Mouse (Mus musculus) lung, embryonic 15.5 days (tissue): ENCODE results near the gene Fam83e. TPM values are rescaled to one million over a fixed set of nuclear protein-coding genes. Genes with fewer than 3 reads are reported as not detected.
A peak's percentile ranks its signal among the peaks of the same experiment; 100 is the strongest.

Source experiments
- ATAC-seq: fragments of 200-750 bp; cut with Nextera tagmentation; 2 replicates; pipeline ENCODE4 v1.8.0; 2017; ENCODE audit warnings: moderate number of reproducible peaks, borderline replicate concordance; ENCODE audit not compliant: low FRiP score, low TSS enrichment; ENCODE audit errors: extremely low read depth
- H3K27ac ChIP-seq: fragments of 300-500 bp; sonication (generic); 2 replicates; pipeline ENCODE4 v1.5.1; 2015; ENCODE audit warnings: moderate library complexity, mild to moderate bottlenecking, inconsistent platforms
- H3K27me3 ChIP-seq: fragments of 300-500 bp; sonication (generic); 2 replicates; pipeline ENCODE4 v1.6.1; 2015; ENCODE audit warnings: inconsistent platforms
- H3K36me3 ChIP-seq: fragments of 300-500 bp; sonication (generic); 2 replicates; pipeline ENCODE4 v1.6.1; 2015; ENCODE audit warnings: inconsistent platforms
- H3K4me1 ChIP-seq: fragments of 300-500 bp; sonication (generic); 2 replicates; pipeline ENCODE4 v1.6.1; 2015; ENCODE audit warnings: inconsistent platforms
- H3K4me2 ChIP-seq: fragments of 300-500 bp; sonication (generic); 2 replicates; pipeline ENCODE4 v1.6.1; 2015; ENCODE audit warnings: inconsistent platforms, mild to moderate bottlenecking, moderate library complexity
- H3K4me3 ChIP-seq: fragments of 300-500 bp; sonication (generic); 2 replicates; pipeline ENCODE4 v1.5.1; 2015; ENCODE audit warnings: mild to moderate bottlenecking, inconsistent platforms
- H3K9ac ChIP-seq: fragments of 300-500 bp; sonication (generic); 2 replicates; pipeline ENCODE4 v1.6.1; 2015; ENCODE audit warnings: inconsistent platforms
- H3K9me3 ChIP-seq: fragments of 300-500 bp; sonication (generic); 2 replicates; pipeline ENCODE4 v1.6.1; 2016; ENCODE audit warnings: inconsistent platforms
- WGBS: fragments of 180-500 bp; shearing (Covaris S2); methylation state at CpG from one replicate; pipeline ENCODE4 v1.1.7; 2015; 5-methylcytosine and 5-hydroxymethylcytosine counted together
- polyA plus RNA-seq: library from polyadenylated mRNA; unstranded; fragments of >200 nt; fragmentation: Nextera tagmentation; extraction: Ambion mirVana; gene quantifications from 2 replicates; pipeline ENCODE4 v1.2.1, GENCODE M21; 2015

The Fam83e gene
- polyA plus RNA-seq, 1 experiment from 2014 or later: 1.5 TPM

DNA sequence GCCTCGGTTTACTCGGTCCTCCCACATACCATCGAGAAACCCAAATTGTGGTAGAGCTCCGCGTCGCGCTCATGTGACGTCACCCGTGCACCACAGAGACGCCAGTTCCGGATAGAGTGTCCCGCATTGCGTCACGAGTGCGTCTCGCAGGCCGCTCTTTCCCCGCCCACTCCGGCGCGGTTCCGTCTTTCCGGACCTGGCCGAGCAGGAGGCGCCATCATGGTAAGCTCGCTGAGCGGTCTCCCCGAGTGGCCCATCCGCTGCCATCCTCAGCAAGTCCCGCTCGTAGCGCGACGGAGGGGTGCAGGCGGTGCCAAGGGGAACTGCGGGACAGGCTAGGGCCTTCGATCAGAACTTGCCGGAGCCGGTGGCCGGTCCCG, 3.1 kb upstream of the Fam83e start, which contains the start of gene Sphk2:
Sphk2 (minus strand) TSS at position 85 of the 380 bp plus-strand sequence.
- H3K4me3 ChIP-seq: peak within 1 kb of the TSS; percentile 86
- no peaks in the 10 kb centered on the region for H3K9me3 ChIP-seq
- under 1% methylated on average over 41 of the region's 41 CpGs for WGBS
- peak within 1 kb of the TSS; percentile 88 for H3K27ac ChIP-seq
- peaks cover 60% of the 10 kb centered on the region for H3K4me1 ChIP-seq
- no peaks in the 10 kb centered on the region for H3K27me3 ChIP-seq
- peaks cover 44% of the 10 kb centered on the region for H3K36me3 ChIP-seq
- H3K4me2 ChIP-seq: peak within 1 kb of the TSS; percentile 86
- ATAC-seq: peak; percentile 70
- peak within 1 kb of the TSS; percentile 97 for H3K9ac ChIP-seq

DNA sequence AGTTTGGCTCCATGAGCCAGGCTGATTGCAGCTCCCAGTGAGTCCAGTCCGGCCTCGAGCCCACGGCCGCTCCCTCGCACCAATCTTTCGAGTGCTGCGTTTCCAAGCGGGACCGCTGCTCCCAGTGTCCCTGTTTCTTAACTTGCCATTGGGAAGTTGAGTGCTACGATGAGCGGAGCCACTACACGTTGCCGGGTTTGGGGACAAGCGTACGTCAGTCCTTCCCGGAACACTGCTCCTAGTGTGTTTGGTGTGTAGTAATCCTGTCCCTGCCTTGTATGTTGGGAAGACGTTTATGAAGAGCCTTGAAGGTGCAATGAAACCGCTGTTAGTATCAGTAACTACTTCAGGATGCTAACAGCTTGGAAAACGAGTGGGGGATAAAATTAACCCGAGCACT, 2.7 kb upstream of the Fam83e start:
- H3K4me1 ChIP-seq: peaks cover 55% of the 10 kb centered on the region
- ATAC-seq: no peak
- WGBS: under 1% methylated on average over 20 of the region's 20 CpGs
- H3K27me3 ChIP-seq: no peaks in the 10 kb centered on the region
- peak overlapping the region; percentile 97 for H3K9ac ChIP-seq
- peak overlapping the region; percentile 88 for H3K27ac ChIP-seq
- no peaks in the 10 kb centered on the region for H3K9me3 ChIP-seq
- peak overlapping the region; percentile 86 for H3K4me3 ChIP-seq
- peak overlapping the region; percentile 82 for H3K4me2 ChIP-seq
- H3K36me3 ChIP-seq: peaks cover 44% of the 10 kb centered on the region

GRCm38 (mm10) chr7:45719180-45719579, 1.8 kb upstream of the Fam83e start:
- H3K9me3 ChIP-seq: no peaks in the 10 kb centered on the region
- no peak for ATAC-seq
- H3K4me3 ChIP-seq: peak overlapping the region; percentile 86
- peak overlapping the region; percentile 97 for H3K9ac ChIP-seq
- H3K36me3 ChIP-seq: peaks cover 49% of the 10 kb centered on the region
- H3K4me2 ChIP-seq: peak overlapping the region; percentile 82
- no peaks in the 10 kb centered on the region for H3K27me3 ChIP-seq
- H3K4me1 ChIP-seq: peaks cover 49% of the 10 kb centered on the region
- 0 out of 2 replicates have a peak overlapping the region, but pooled peaks have one; percentile 37 for H3K27ac ChIP-seq
- WGBS: 67% methylated on average over 10 of the region's 10 CpGs

DNA sequence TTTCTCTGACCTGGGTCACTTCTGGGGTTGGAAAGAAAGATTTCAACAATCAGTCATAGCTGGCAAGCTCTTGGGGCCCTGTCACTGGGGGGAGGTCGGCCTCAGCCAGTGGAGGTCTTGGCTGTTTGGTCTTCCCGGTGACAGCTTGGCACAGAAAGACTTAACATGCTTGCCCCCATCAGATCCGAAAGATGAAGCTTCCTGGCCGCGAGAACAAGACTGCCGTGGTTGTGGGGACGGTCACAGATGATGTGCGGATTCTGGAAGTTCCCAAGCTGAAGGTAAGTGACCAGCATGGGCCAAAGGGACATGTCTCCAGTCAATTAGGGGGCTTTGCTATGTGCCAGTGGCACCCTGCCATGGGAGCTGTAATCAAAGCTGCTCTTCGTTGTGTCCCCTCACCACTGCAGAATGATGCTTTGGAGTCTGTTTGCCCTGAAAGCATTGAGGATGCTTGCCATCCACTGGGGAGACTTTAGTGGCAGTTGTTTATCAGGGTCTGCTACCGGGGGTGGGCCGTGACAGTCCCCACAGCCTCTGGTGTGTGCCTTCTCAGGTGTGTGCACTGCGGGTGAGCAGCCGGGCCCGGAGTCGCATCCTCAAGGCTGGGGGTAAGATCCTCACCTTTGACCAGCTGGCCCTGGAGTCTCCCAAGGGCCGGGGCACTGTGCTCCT, 1.1 kb upstream of the Fam83e start:
- H3K4me2 ChIP-seq: peak overlapping the region; percentile 82
- peak overlapping the region; percentile 86; the same call in 1 of the 2 replicates for H3K4me3 ChIP-seq
- peaks cover 56% of the 10 kb centered on the region for H3K36me3 ChIP-seq
- no peak for ATAC-seq
- H3K4me1 ChIP-seq: peaks cover 43% of the 10 kb centered on the region
- WGBS: 79% methylated on average over 16 of the region's 16 CpGs
- H3K27ac ChIP-seq: no peak overlapping the region
- H3K9me3 ChIP-seq: no peaks in the 10 kb centered on the region
- H3K9ac ChIP-seq: peak overlapping the region; percentile 97
- no peaks in the 10 kb centered on the region for H3K27me3 ChIP-seq

- WGBS: 68% methylated on average over 7 of the region's 7 CpGs
- Histone ChIP-seq H3K27me3 (no peaks in the 10 kb centered on the region), H3K4me3 (no peak overlapping the region), H3K9me3 (no peaks in the 10 kb centered on the region), H3K4me1 (peaks cover 34% of the 10 kb centered on the region), H3K9ac (no peak overlapping the region), H3K36me3 (peaks cover 68% of the 10 kb centered on the region), H3K4me2 (no peak overlapping the region), H3K27ac (no peak overlapping the region)
- ATAC-seq: no peak
Observed at GRCm38 (mm10) chr7:45721234-45721571, 191 bp downstream of the Fam83e start.

GRCm38 (mm10) chr7:45721642-45722347, 783 bp downstream of the Fam83e start:
- Histone ChIP-seq H3K9ac (no peak overlapping the region), H3K9me3 (no peaks in the 10 kb centered on the region), H3K36me3 (peaks cover 73% of the 10 kb centered on the region), H3K27ac (no peak overlapping the region), H3K4me1 (peaks cover 28% of the 10 kb centered on the region), H3K4me2 (no peak overlapping the region), H3K27me3 (no peaks in the 10 kb centered on the region), H3K4me3 (no peak overlapping the region)
- 57% methylated on average over 13 of the region's 13 CpGs for WGBS
- no peak for ATAC-seq

- no peak overlapping the region for H3K9ac ChIP-seq
- H3K4me2 ChIP-seq: no peak overlapping the region
- H3K27me3 ChIP-seq: no peaks in the 10 kb centered on the region
- 73% methylated on average over 13 of the region's 13 CpGs for WGBS
- peaks cover 76% of the 10 kb centered on the region for H3K36me3 ChIP-seq
- no peaks in the 10 kb centered on the region for H3K9me3 ChIP-seq
- H3K4me3 ChIP-seq: no peak overlapping the region
- H3K4me1 ChIP-seq: peaks cover 24% of the 10 kb centered on the region
- no peak for ATAC-seq
- H3K27ac ChIP-seq: no peak overlapping the region
Observed at GRCm38 (mm10) chr7:45722348-45722713, 1.3 kb downstream of the Fam83e start.

DNA sequence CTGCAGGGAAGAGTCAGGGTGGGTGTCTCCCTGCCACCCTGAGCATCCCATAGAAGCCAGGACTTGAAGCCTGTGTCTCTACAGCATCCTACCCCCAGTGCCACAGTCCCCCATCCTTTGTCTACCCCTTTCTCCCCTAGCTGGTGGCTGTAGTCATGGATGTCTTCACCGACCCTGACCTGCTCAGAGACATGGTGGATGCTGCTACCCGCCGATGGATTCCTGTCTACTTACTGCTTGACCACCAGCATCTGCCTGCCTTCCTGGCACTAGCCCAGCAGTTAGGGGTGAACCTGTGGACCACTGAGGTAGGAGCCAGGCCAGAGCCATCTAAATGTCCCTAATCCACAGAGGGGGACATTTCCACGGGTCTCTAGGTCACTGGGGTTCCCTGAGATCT, 2.3 kb downstream of the Fam83e start:
- Histone ChIP-seq H3K9ac (no peak overlapping the region), H3K4me1 (peaks cover 24% of the 10 kb centered on the region), H3K4me3 (no peak overlapping the region), H3K4me2 (no peak overlapping the region), H3K36me3 (peaks cover 76% of the 10 kb centered on the region), H3K9me3 (no peaks in the 10 kb centered on the region), H3K27ac (no peak overlapping the region), H3K27me3 (no peaks in the 10 kb centered on the region)
- ATAC-seq: no peak
- 84% methylated on average over 4 of the region's 4 CpGs for WGBS

- 91% methylated on average over 14 of the region's 14 CpGs for WGBS
- ATAC-seq: no peak
- no peak overlapping the region for H3K27ac ChIP-seq
- H3K9ac ChIP-seq: no peak overlapping the region
- H3K4me3 ChIP-seq: no peak overlapping the region
- peaks cover 23% of the 10 kb centered on the region for H3K4me1 ChIP-seq
- no peaks in the 10 kb centered on the region for H3K9me3 ChIP-seq
- H3K36me3 ChIP-seq: peaks cover 78% of the 10 kb centered on the region
- H3K27me3 ChIP-seq: no peaks in the 10 kb centered on the region
- no peak overlapping the region for H3K4me2 ChIP-seq
Observed at GRCm38 (mm10) chr7:45723781-45724180, 2.8 kb downstream of the Fam83e start.

DNA sequence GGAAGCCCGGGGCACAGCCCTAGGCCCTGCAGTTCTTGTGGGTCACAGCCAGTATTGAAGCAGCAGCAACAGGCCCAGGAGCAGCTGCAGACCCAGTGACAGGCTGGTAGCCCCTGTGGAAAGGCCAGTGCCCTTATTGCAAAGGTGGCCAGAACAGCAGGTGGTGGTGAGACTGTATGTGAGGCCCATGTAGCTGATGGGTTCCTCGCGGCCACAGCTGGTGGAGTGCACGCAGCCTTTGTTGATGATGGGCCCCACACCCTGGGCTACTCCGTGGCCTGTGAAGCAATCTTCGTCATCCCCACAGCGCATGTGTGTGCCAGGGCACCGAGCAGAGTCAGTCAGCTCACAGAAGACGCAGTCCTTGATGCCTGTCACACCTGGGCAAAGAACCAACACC, 4.1 kb downstream of the Fam83e start:
- peaks cover 9% of the 10 kb centered on the region for H3K4me1 ChIP-seq
- no peaks in the 10 kb centered on the region for H3K9me3 ChIP-seq
- H3K9ac ChIP-seq: no peak overlapping the region
- H3K4me3 ChIP-seq: no peak overlapping the region
- H3K27ac ChIP-seq: no peak overlapping the region
- H3K4me2 ChIP-seq: no peak overlapping the region
- peaks cover 69% of the 10 kb centered on the region for H3K36me3 ChIP-seq
- 84% methylated on average over 9 of the region's 9 CpGs for WGBS
- ATAC-seq: no peak
- H3K27me3 ChIP-seq: no peaks in the 10 kb centered on the region

- peaks cover 7% of the 10 kb centered on the region for H3K4me1 ChIP-seq
- no peak within 1 kb of the TSS for H3K4me3 ChIP-seq
- no peak within 1 kb of the TSS for H3K9ac ChIP-seq
- no peak within 1 kb of the TSS for H3K27ac ChIP-seq
- H3K9me3 ChIP-seq: no peaks in the 10 kb centered on the region
- H3K27me3 ChIP-seq: no peaks in the 10 kb centered on the region
- 89% methylated on average over 11 of the region's 11 CpGs for WGBS
- no peak for ATAC-seq
- H3K36me3 ChIP-seq: peaks cover 63% of the 10 kb centered on the region
- H3K4me2 ChIP-seq: no peak within 1 kb of the TSS
Observed at GRCm38 (mm10) chr7:45725713-45726112, 4.7 kb downstream of the Fam83e start, which contains the start of gene Spaca4. Spaca4 (minus strand) TSS chr7:45725813.

GRCm38 (mm10) chr7:45726419-45726818, 5.4 kb downstream of the Fam83e start:
- Histone ChIP-seq H3K9ac (no peak overlapping the region), H3K9me3 (no peaks in the 10 kb centered on the region), H3K27me3 (no peaks in the 10 kb centered on the region), H3K36me3 (peaks cover 57% of the 10 kb centered on the region), H3K4me3 (no peak overlapping the region), H3K27ac (no peak overlapping the region), H3K4me2 (no peak overlapping the region), H3K4me1 (peaks cover 9% of the 10 kb centered on the region; the same call in 1 of the 2 replicates)
- WGBS: 90% methylated on average over 10 of the region's 10 CpGs
- no peak for ATAC-seq
